Mouse (Mus musculus) ES-E14 (cell line): ENCODE measurements around the gene Mrm2.

Experiments
- CHD2 ChIP-seq: IDR thresholded peaks from 2 replicates; pipeline ENCODE4 v1.6.1; 2014; ENCODE audit warnings: mild to moderate bottlenecking, low read depth, low read length, inconsistent platforms
- HCFC1 ChIP-seq: IDR thresholded peaks from 2 replicates; pipeline ENCODE4 v1.6.1; 2012; ENCODE audit warnings: low read length, inconsistent platforms, borderline replicate concordance; ENCODE audit not compliant: insufficient read depth
- ZC3H11A ChIP-seq: IDR thresholded peaks from 2 replicates; pipeline ENCODE4 v1.6.1; 2012; ENCODE audit warnings: low read depth, mild to moderate bottlenecking, inconsistent platforms, low read length, borderline replicate concordance

GRCm38 (mm10) chr5:140375249-140375829, 43.6 kb upstream of the Mrm2 start:
- no peak for TF ChIP-seq HCFC1
- TF ChIP-seq ZC3H11A: no peak
- TF ChIP-seq CHD2: no peak
